Mouse (Mus musculus): ENCODE data around the gene Dclre1a. TPM values are rescaled to one million over a fixed set of nuclear protein-coding genes. Genes with fewer than 3 reads are reported as not detected.
"Not testable (repeated sequence)": the region's sequence is repeated elsewhere in the genome, so short reads cannot be mapped to it uniquely, and the experiment has no call there.

Dclre1a gene
- polyA plus RNA-seq, 1 experiment from 2014 or later = 13.8 TPM

- H3K9me3 ChIP-seq (ENCODE audit: control insufficient read depth) = no peaks in the 10 kb centered on the region
- no peak overlapping the region for H3K4me3 ChIP-seq (ENCODE audit: low read depth, low read length)
- peaks cover 24% of the 10 kb centered on the region; the same call in 1 of the 2 replicates for H3K36me3 ChIP-seq (ENCODE audit: control insufficient read depth, insufficient read depth)
- ATAC-seq = no peak
- no peaks in the 10 kb centered on the region; the same call in 1 of the 2 replicates for H3K4me1 ChIP-seq (replicated peaks; ENCODE audit: control insufficient read depth, insufficient read depth, low read length)
- H3K9ac ChIP-seq (ENCODE audit: low read depth, low read length) = no peak overlapping the region
- WGBS = 74% methylated on average over 12 of the region's 12 CpGs
- no peak overlapping the region for H3K27ac ChIP-seq (ENCODE audit: low read depth, low read length)
- TF ChIP-seq CTCF (IDR thresholded peaks at IDR 0.05; ENCODE audit: low read depth) = no peak
- no peaks in the 10 kb centered on the region for H3K27me3 ChIP-seq (replicated peaks; ENCODE audit: control insufficient read depth, insufficient read depth, low read length)
- no peak overlapping the region for H3K4me2 ChIP-seq (replicated peaks; ENCODE audit: low read depth)
Observed at GRCm38 (mm10) chr19:56531251-56531650, 16.8 kb downstream of the Dclre1a start.

GRCm38 (mm10) chr19:56530529-56530928, 17.5 kb downstream of the Dclre1a start:
- H3K27ac ChIP-seq (ENCODE audit: low read depth, low read length); H3K9me3 ChIP-seq (ENCODE audit: control insufficient read depth); H3K4me1 ChIP-seq (replicated peaks; ENCODE audit: control insufficient read depth, insufficient read depth, low read length); H3K4me3 ChIP-seq (ENCODE audit: low read depth, low read length); H3K27me3 ChIP-seq (replicated peaks; ENCODE audit: control insufficient read depth, insufficient read depth, low read length); ATAC-seq; H3K9ac ChIP-seq (ENCODE audit: low read depth, low read length); H3K4me2 ChIP-seq (replicated peaks; ENCODE audit: low read depth): not testable (repeated sequence)
- no CpG with 5 or more reads among the region's 11 CpGs for WGBS
- H3K36me3 ChIP-seq (ENCODE audit: control insufficient read depth, insufficient read depth) = peaks cover 17% of the 10 kb centered on the region; the same call in 1 of the 2 replicates

GRCm38 (mm10) chr19:56519408-56519807, 28.6 kb downstream of the Dclre1a start:
- not testable (repeated sequence) for H3K9ac ChIP-seq (ENCODE audit: low read depth, low read length); H3K4me1 ChIP-seq (replicated peaks; ENCODE audit: control insufficient read depth, insufficient read depth, low read length); H3K4me3 ChIP-seq (ENCODE audit: low read depth, low read length); H3K27ac ChIP-seq (ENCODE audit: low read depth, low read length); H3K9me3 ChIP-seq (ENCODE audit: control insufficient read depth); H3K27me3 ChIP-seq (replicated peaks; ENCODE audit: control insufficient read depth, insufficient read depth, low read length); H3K4me2 ChIP-seq (replicated peaks; ENCODE audit: low read depth); ATAC-seq; H3K36me3 ChIP-seq (ENCODE audit: control insufficient read depth, insufficient read depth)
- WGBS = no CpG with 5 or more reads among the region's 7 CpGs

GRCm38 (mm10) chr19:56513527-56513926, 34.5 kb downstream of the Dclre1a start:
- not testable (repeated sequence) for H3K4me3 ChIP-seq (ENCODE audit: low read depth, low read length); H3K27me3 ChIP-seq (replicated peaks; ENCODE audit: control insufficient read depth, insufficient read depth, low read length); H3K27ac ChIP-seq (ENCODE audit: low read depth, low read length); ATAC-seq; H3K4me2 ChIP-seq (replicated peaks; ENCODE audit: low read depth); H3K9ac ChIP-seq (ENCODE audit: low read depth, low read length); H3K36me3 ChIP-seq (ENCODE audit: control insufficient read depth, insufficient read depth); H3K9me3 ChIP-seq (ENCODE audit: control insufficient read depth); H3K4me1 ChIP-seq (replicated peaks; ENCODE audit: control insufficient read depth, insufficient read depth, low read length)
- WGBS = no CpG with 5 or more reads among the region's 2 CpGs

GRCm38 (mm10) chr19:56511207-56511606, 36.8 kb downstream of the Dclre1a start:
- H3K27me3 ChIP-seq (replicated peaks; ENCODE audit: control insufficient read depth, insufficient read depth, low read length); H3K9ac ChIP-seq (ENCODE audit: low read depth, low read length); ATAC-seq; H3K27ac ChIP-seq (ENCODE audit: low read depth, low read length); H3K36me3 ChIP-seq (ENCODE audit: control insufficient read depth, insufficient read depth); H3K9me3 ChIP-seq (ENCODE audit: control insufficient read depth); H3K4me3 ChIP-seq (ENCODE audit: low read depth, low read length); H3K4me1 ChIP-seq (replicated peaks; ENCODE audit: control insufficient read depth, insufficient read depth, low read length); H3K4me2 ChIP-seq (replicated peaks; ENCODE audit: low read depth): not testable (repeated sequence)
- no CpG with 5 or more reads among the region's 4 CpGs for WGBS

- H3K4me1 ChIP-seq (replicated peaks; ENCODE audit: control insufficient read depth, insufficient read depth, low read length); H3K9ac ChIP-seq (ENCODE audit: low read depth, low read length); H3K36me3 ChIP-seq (ENCODE audit: control insufficient read depth, insufficient read depth); H3K27me3 ChIP-seq (replicated peaks; ENCODE audit: control insufficient read depth, insufficient read depth, low read length); ATAC-seq; H3K9me3 ChIP-seq (ENCODE audit: control insufficient read depth); H3K4me3 ChIP-seq (ENCODE audit: low read depth, low read length); H3K4me2 ChIP-seq (replicated peaks; ENCODE audit: low read depth); H3K27ac ChIP-seq (ENCODE audit: low read depth, low read length): not testable (repeated sequence)
- WGBS = no CpG with 5 or more reads among the region's 5 CpGs
Observed at GRCm38 (mm10) chr19:56503525-56503924, 44.5 kb downstream of the Dclre1a start.

GRCm38 (mm10) chr19:56503069-56503468, 45.0 kb downstream of the Dclre1a start:
- H3K9me3 ChIP-seq (ENCODE audit: control insufficient read depth); H3K4me2 ChIP-seq (replicated peaks; ENCODE audit: low read depth); H3K36me3 ChIP-seq (ENCODE audit: control insufficient read depth, insufficient read depth); H3K27ac ChIP-seq (ENCODE audit: low read depth, low read length); H3K9ac ChIP-seq (ENCODE audit: low read depth, low read length); H3K27me3 ChIP-seq (replicated peaks; ENCODE audit: control insufficient read depth, insufficient read depth, low read length); H3K4me3 ChIP-seq (ENCODE audit: low read depth, low read length); ATAC-seq; H3K4me1 ChIP-seq (replicated peaks; ENCODE audit: control insufficient read depth, insufficient read depth, low read length): not testable (repeated sequence)
- no CpG with 5 or more reads among the region's 5 CpGs for WGBS

- no CpG with 5 or more reads among the region's 2 CpGs for WGBS
- ATAC-seq; H3K4me3 ChIP-seq (ENCODE audit: low read depth, low read length): not testable (repeated sequence)
Observed at GRCm38 (mm10) chr19:56494157-56494556, 53.9 kb downstream of the Dclre1a start.

More at GRCm38 (mm10) chr19:56494157-56494556, 53.9 kb downstream of the Dclre1a start:
- not testable (repeated sequence) for H3K27ac ChIP-seq (ENCODE audit: low read depth, low read length); H3K9ac ChIP-seq (ENCODE audit: low read depth, low read length); H3K4me1 ChIP-seq (replicated peaks; ENCODE audit: control insufficient read depth, insufficient read depth, low read length); H3K4me2 ChIP-seq (replicated peaks; ENCODE audit: low read depth); H3K36me3 ChIP-seq (ENCODE audit: control insufficient read depth, insufficient read depth); H3K9me3 ChIP-seq (ENCODE audit: control insufficient read depth); H3K27me3 ChIP-seq (replicated peaks; ENCODE audit: control insufficient read depth, insufficient read depth, low read length)
